Mouse (Mus musculus) embryonic facial prominence, embryonic 14.5 days (tissue): ENCODE data around the gene Wipi1. TPM values are rescaled to one million over a fixed set of nuclear protein-coding genes. Genes with fewer than 3 reads are reported as not detected.
"Not testable (repeated sequence)": the region's sequence is repeated elsewhere in the genome, so short reads cannot be mapped to it uniquely, and the experiment has no call there.

Experiments used
- ATAC-seq: fragments of 200-750 bp; cut with Nextera tagmentation; 2 replicates; pipeline ENCODE4 v1.8.0; 2017; ENCODE audit warnings: low read depth, moderate number of reproducible peaks, moderate TSS enrichment
- DNase-seq: peaks from one replicate; pipeline ENCODE4 v3.0.0-alpha.2; 2015; ENCODE audit warnings: low spot score
- H3K27ac ChIP-seq: fragments of 300-500 bp; sonication (generic); replicated peaks from 2 replicates; pipeline ENCODE4 v1.5.1; 2014; ENCODE audit warnings: low read depth, mild to moderate bottlenecking, low read length, moderate library complexity
- H3K27me3 ChIP-seq: fragments of 300-500 bp; sonication (generic); replicated peaks from 2 replicates; pipeline ENCODE4 v1.6.1; 2014; ENCODE audit warnings: low read length; ENCODE audit not compliant: control insufficient read depth, insufficient read depth
- H3K36me3 ChIP-seq: fragments of 300-500 bp; sonication (generic); 2 replicates; pipeline ENCODE4 v1.6.1; 2014; ENCODE audit warnings: low read length, mixed read lengths; ENCODE audit not compliant: control insufficient read depth, insufficient read depth
- H3K4me1 ChIP-seq: fragments of 300-500 bp; sonication (generic); 2 replicates; pipeline ENCODE4 v1.6.1; 2014; ENCODE audit warnings: antibody characterized with exemption, low read length; ENCODE audit not compliant: control insufficient read depth, insufficient read depth
- H3K4me2 ChIP-seq: fragments of 300-500 bp; sonication (generic); 2 replicates; pipeline ENCODE4 v1.6.1; 2014; ENCODE audit warnings: low read depth, mild to moderate bottlenecking, low read length, moderate library complexity, mixed read lengths
- H3K4me3 ChIP-seq: fragments of 300-500 bp; sonication (generic); 2 replicates; pipeline ENCODE4 v1.5.1; 2014; ENCODE audit warnings: low read depth, mild to moderate bottlenecking, low read length
- H3K9ac ChIP-seq: fragments of 300-500 bp; sonication (generic); 2 replicates; pipeline ENCODE4 v1.6.1; 2014; ENCODE audit warnings: low read depth, mild to moderate bottlenecking, low read length, moderate library complexity, mixed read lengths
- H3K9me3 ChIP-seq: fragments of 300-500 bp; sonication (generic); 2 replicates; pipeline ENCODE4 v1.6.1; 2016; ENCODE audit warnings: low read length; ENCODE audit not compliant: control insufficient read depth
- WGBS: fragments of 180-500 bp; shearing (Covaris S2); extraction: QIAGEN DNeasy Blood & Tissue Kit; methylation state at CpG from one replicate; pipeline ENCODE4 v1.1.7; 2014; 5-methylcytosine and 5-hydroxymethylcytosine counted together
- polyA plus RNA-seq: library from polyadenylated mRNA; unstranded; fragments of >200 nt; fragmentation: Nextera tagmentation; extraction: Ambion mirVana; gene quantifications from 2 replicates; pipeline ENCODE4 v1.2.1, GENCODE M21; 2014

Gene Wipi1
- 36.1 and 37.8 TPM in 2 replicates for polyA plus RNA-seq

DNA sequence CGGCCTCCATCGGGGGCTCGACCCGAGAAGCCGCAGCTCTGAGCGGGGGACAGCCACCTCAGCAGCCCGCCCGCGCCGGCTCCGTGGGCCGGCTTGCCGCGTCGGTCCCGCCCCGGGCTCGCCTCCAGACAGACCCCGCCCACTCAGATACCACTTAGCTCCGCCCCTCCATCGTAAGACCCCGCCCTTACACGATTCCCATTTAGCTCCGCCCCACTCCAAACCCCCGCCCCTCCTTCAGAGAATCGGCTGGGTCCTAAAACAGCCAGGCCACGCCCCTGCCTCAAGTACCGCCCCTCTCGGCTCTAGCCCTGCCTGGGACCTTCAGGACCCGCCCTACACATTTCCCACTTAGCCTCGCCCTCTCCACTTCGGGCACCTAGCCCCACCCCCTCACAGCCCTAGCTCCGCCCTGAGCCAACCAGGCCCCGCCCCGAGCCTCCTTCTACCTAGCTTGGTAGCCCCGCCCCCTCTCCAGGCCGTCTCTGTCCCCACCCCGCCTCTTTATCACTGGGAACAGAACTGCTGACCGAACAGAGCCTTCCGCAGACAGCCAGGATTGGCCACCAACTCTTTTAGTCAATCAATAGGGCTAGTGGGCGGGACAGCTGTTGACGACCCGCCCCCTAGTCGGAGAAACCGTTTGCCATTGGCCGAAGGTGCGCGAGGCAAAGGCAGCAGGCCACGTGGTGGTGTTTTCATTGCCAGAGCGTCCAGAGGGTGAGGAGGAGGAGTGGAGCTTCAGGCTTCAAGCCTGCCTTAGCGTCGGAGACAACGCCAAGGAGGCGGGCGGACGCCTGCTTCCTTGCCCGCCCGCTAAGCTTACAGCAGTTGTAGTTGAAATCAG, at the start of gene Wipi1:
Gene Wipi1 (minus strand): TSS at position 665 of the 847 bp plus-strand sequence.
- peak within 1 kb of the TSS; percentile 82 for H3K9ac ChIP-seq
- H3K4me3 ChIP-seq: peak within 1 kb of the TSS; percentile 80
- peak; percentile 99 for DNase-seq
- peak within 1 kb of the TSS; percentile 87 for H3K27ac ChIP-seq
- ATAC-seq: peak; percentile 95
- H3K4me1 ChIP-seq: peaks cover 11% of the 10 kb centered on the region
- H3K36me3 ChIP-seq: no peaks in the 10 kb centered on the region
- H3K27me3 ChIP-seq: no peaks in the 10 kb centered on the region
- no peaks in the 10 kb centered on the region for H3K9me3 ChIP-seq
- WGBS: 0% methylated on average over 35 of the region's 58 CpGs
- peak within 1 kb of the TSS; percentile 64 for H3K4me2 ChIP-seq

DNA sequence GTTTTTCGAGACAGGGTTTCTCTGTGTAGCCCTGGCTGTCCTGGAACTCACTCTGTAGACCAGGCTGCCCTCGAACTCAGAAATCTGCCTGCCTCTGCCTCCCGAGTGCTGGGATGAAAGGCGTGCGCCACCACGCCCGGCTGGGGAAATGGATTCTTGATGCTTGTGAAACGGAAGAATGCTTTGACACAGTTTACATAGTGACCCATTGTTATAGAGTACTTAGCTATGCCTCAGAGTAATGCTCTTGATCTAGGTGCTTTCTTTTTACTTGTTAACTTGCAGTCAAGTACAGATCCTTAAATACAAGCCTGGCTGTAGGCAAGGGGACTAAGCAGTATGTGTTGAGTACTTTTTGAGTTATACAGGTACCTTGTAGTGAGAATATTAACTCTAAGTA, 48.8 kb upstream of the Wipi1 start:
- H3K36me3 ChIP-seq: peaks cover 82% of the 10 kb centered on the region
- H3K4me1 ChIP-seq: not testable (repeated sequence)

DNA sequence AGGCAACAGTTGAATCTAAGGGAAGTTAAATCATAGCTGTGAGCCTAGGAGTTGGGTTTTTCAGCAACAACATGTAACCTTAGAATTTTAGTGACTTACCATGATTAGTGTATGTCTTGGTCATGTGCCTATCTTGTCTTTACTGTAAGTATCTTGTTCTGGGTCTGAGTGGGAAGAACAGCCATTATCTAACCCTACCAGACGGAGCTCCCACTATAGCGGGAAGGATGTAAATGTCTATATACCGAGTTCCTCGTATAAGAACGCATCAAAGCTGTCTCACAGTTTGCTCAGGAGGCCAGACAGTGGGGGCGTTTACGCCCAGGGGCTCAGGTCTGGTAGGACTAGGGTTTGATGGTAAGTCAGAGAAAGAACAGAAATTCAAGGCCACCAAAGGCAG, 44.5 kb upstream of the Wipi1 start:
- peaks cover 17% of the 10 kb centered on the region for H3K4me1 ChIP-seq
- H3K27ac ChIP-seq: no peak overlapping the region
- H3K9ac ChIP-seq: no peak overlapping the region
- no peak overlapping the region for H3K4me3 ChIP-seq
- WGBS: 85% methylated on average over 7 of the region's 7 CpGs
- H3K36me3 ChIP-seq: peaks cover 64% of the 10 kb centered on the region
- DNase-seq (no peak), ATAC-seq (no peak)
- no peak overlapping the region for H3K4me2 ChIP-seq
- no peaks in the 10 kb centered on the region for H3K9me3 ChIP-seq
- H3K27me3 ChIP-seq: no peaks in the 10 kb centered on the region

More for the DNA sequence above, 48.8 kb upstream of the Wipi1 start:
- not testable (repeated sequence) for DNase-seq, ATAC-seq, H3K9me3 ChIP-seq, H3K4me2 ChIP-seq, H3K4me3 ChIP-seq, H3K27me3 ChIP-seq, H3K27ac ChIP-seq, H3K9ac ChIP-seq
- 93% methylated on average over 8 of the region's 8 CpGs for WGBS

DNA sequence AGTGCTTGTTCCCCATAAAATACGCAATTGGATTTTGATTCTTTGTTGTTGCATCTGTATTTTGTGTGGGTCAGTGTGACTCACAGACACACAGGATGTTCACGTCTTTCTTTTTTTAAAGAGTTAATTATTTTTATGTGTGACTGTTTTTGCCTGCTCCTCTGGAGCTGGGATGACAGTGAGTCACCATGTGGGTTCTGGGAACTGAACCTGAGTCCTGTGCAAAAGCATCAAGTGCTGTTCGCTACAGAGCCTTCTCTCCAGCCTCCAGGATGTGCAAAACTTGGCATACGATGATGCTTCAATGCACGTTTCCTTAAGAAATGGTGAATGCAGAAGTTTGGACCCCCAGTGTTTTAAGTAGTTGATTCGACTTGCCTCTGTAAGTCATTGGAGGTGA, 42.8 kb upstream of the Wipi1 start:
- H3K4me3 ChIP-seq: no peak overlapping the region
- 89% methylated on average over 6 of the region's 6 CpGs for WGBS
- H3K9me3 ChIP-seq: no peaks in the 10 kb centered on the region
- H3K4me1 ChIP-seq: peaks cover 17% of the 10 kb centered on the region
- no peak for DNase-seq
- peaks cover 47% of the 10 kb centered on the region for H3K36me3 ChIP-seq
- no peak for ATAC-seq
- no peak overlapping the region for H3K27ac ChIP-seq
- H3K4me2 ChIP-seq: no peak overlapping the region
- no peak overlapping the region for H3K9ac ChIP-seq
- no peaks in the 10 kb centered on the region for H3K27me3 ChIP-seq

DNA sequence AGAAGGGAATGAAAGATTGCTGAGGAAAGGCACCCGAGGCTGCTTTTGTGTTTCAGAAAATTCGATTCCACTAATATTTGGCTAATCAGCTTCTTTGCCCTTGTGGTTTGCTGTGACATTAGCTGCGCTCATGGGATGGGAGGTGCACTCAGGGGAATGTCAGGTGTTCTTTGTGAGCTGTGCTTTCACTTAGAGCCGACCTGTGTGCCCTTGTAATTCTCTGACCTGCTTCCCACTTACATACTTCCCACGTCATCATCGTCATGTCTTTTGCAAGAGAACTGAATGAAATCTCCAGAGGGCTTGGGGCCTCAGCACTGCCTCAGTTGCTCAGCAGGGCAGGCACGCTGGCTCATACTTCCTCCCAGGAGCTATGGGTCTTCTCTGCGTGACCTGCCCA, 41.4 kb upstream of the Wipi1 start:
- no peak overlapping the region; the same call in 1 of the 2 replicates for H3K27ac ChIP-seq
- peak overlapping the region; percentile 88 for H3K4me2 ChIP-seq
- DNase-seq: no peak
- no peaks in the 10 kb centered on the region for H3K27me3 ChIP-seq
- ATAC-seq: no peak
- 57% methylated on average over 8 of the region's 8 CpGs for WGBS
- H3K36me3 ChIP-seq: peaks cover 44% of the 10 kb centered on the region
- H3K4me1 ChIP-seq: peaks cover 23% of the 10 kb centered on the region
- peak overlapping the region; percentile 98; the same call in 1 of the 2 replicates for H3K9ac ChIP-seq
- no peaks in the 10 kb centered on the region for H3K9me3 ChIP-seq
- H3K4me3 ChIP-seq: peak overlapping the region; percentile 73

DNA sequence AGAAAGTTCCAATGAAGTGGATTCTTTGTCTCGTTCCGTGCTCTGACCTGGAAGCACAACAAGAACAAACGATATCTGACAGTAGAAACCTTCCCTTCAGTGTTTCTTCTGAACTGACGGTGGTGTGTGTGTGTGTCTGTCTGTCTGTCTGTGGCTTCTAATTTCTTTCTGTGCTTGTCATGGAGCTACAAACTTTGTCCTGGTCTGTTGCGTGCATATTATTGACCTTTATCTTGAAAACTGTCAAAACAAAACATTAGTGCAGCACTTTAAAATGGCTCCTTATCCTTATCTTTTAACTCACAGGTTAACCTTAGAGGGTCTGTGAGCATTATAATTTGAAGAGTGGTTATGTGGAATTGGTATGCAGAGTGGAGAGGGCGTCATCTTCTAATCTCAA, 40.7 kb upstream of the Wipi1 start:
- no peaks in the 10 kb centered on the region for H3K9me3 ChIP-seq
- DNase-seq (no peak), ATAC-seq (no peak)
- H3K4me1 ChIP-seq: peaks cover 23% of the 10 kb centered on the region
- peak overlapping the region; percentile 73 for H3K4me3 ChIP-seq
- H3K36me3 ChIP-seq: peaks cover 43% of the 10 kb centered on the region
- WGBS: 56% methylated on average over 6 of the region's 6 CpGs
- no peaks in the 10 kb centered on the region for H3K27me3 ChIP-seq
- H3K27ac ChIP-seq: no peak overlapping the region; the same call in 1 of the 2 replicates
- H3K9ac ChIP-seq: peak overlapping the region; percentile 98
- peak overlapping the region; percentile 88 for H3K4me2 ChIP-seq

DNA sequence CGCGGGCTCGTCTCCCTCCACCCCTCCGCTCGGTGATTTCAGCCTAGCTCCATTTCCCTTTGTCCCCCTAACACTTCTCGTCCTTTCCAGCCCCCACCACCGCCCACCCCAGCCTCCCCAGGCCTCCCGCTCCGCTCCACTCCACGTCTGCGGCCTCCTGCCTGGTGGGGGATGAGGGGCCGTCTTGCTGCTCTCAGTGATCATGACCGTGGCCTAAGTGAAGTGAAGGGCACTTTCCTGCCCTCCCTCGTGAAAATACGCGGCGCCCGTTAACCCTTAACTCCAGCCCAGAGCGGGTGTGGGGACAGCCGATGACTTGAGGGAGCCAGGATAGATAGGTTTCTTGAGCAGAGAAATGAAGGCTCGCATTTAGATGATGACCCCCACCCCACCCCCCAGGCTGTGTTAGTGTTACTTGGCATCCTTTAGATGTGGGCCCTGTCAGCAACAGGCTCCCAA, 39.8 kb upstream of the Wipi1 start:
- DNase-seq: no peak
- Histone ChIP-seq H3K9me3 (no peaks in the 10 kb centered on the region), H3K27ac (peak overlapping the region; percentile 97), H3K4me3 (peak overlapping the region; percentile 73), H3K36me3 (peaks cover 34% of the 10 kb centered on the region), H3K4me2 (peak overlapping the region; percentile 88), H3K9ac (peak overlapping the region; percentile 98), H3K27me3 (no peaks in the 10 kb centered on the region), H3K4me1 (peaks cover 23% of the 10 kb centered on the region)
- 0 out of 2 replicates have a peak, but pooled peaks have one; percentile 1 for ATAC-seq
- 0% methylated on average over 21 of the region's 21 CpGs for WGBS

DNA sequence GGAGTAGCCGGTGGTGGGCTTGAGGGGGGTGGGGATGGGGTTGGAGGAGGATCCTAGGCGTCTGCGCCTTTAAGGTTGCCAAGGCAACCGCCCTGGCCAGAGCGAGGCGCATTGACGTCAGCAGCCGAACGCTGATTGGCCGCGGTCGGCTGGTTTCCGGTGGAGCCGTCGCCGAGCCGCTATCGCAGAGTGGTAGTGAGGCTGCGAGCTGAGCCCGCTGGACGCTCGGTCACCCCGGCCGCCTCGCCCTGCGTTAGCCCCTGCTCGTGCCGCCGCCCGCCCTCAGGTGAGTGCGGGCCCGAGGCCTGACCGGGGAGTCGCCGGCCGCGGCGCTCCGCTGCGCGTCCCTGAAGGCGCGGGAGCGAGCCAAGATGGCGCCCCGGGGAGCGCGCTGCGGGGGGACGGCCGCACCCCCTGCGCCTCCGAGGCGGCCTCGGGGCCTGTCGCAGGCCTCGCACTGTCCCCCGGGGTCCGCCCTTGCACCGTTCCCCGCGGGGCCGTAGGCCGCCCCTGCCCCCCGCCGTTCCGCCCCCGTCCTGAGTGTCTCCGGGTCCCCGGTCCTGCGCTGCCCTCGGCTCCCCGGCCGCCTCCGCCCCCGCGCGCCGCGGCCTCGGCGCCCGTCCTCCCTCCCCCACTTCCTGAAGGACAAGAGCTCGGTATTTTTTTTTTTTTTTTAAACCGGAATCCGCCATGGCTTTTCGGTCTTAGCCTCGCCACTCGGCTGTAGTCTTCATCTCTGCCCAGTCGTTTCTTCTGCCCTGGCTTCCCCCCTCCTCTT, 39.2 kb upstream of the Wipi1 start:
- Histone ChIP-seq H3K4me3 (peak overlapping the region; percentile 73), H3K4me2 (peak overlapping the region; percentile 93), H3K27me3 (no peaks in the 10 kb centered on the region), H3K9me3 (no peaks in the 10 kb centered on the region), H3K36me3 (peaks cover 27% of the 10 kb centered on the region), H3K9ac (peak overlapping the region; percentile 98), H3K27ac (peak overlapping the region; percentile 97), H3K4me1 (peaks cover 23% of the 10 kb centered on the region)
- WGBS: under 1% methylated on average over 33 of the region's 90 CpGs
- peak; percentile 93 for ATAC-seq
- peak; percentile 97 for DNase-seq
